Mouse (Mus musculus) T-helper 1 cell (primary cell): ENCODE data around the gene C7.
"Not testable (repeated sequence)": the region's sequence is repeated elsewhere in the genome, so short reads cannot be mapped to it uniquely, and the experiment has no call there.

Source experiments
- in situ Hi-C: fragments of 300-600 bp; cut with MboI, MseI; formaldehyde crosslinking; loops from one replicate; pipeline ENCODE4 v1.15.1; 2025; ENCODE audit warnings: high pct_unique_total_duplicates

C7 gene

DNA sequence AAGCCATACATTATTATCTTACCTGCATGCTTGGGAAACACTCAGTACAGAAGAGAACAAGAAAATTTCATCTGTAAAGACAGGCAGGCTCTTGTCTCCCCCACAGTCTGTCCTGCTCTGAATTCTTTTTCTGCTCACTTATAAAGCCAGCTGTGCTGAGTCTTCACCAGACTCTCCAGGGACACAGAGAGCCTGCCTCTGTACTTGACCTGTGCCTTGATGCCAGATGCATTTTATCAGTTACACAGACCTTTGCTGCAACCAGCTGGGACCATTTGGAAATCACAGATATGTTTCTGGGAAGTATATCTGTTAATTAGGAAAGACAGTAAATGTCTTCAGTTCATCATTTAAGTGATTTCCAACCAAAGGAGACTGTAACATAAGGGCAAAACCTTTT is at the start of gene C7:
TSS of gene C7 (minus strand) at position 106 of the 400 bp plus-strand sequence.
- in situ Hi-C loops, result no loop called here

- in situ Hi-C loops, result loop anchor here (5.0 to 25.0 kb wide), 2 partner anchors 290 to 1075 kb away; partner anchors contain the start of gene Oxct1
Measured at GRCm38 (mm10) chr15:5112651-5113050, 49.1 kb upstream of the C7 start.

- in situ Hi-C loops, result loop anchor here (25.0 kb wide), 1 partner anchor 1071 kb away; the partner anchor contains the start of gene Oxct1
Measured at GRCm38 (mm10) chr15:5108655-5109040, 45.1 kb upstream of the C7 start.

DNA sequence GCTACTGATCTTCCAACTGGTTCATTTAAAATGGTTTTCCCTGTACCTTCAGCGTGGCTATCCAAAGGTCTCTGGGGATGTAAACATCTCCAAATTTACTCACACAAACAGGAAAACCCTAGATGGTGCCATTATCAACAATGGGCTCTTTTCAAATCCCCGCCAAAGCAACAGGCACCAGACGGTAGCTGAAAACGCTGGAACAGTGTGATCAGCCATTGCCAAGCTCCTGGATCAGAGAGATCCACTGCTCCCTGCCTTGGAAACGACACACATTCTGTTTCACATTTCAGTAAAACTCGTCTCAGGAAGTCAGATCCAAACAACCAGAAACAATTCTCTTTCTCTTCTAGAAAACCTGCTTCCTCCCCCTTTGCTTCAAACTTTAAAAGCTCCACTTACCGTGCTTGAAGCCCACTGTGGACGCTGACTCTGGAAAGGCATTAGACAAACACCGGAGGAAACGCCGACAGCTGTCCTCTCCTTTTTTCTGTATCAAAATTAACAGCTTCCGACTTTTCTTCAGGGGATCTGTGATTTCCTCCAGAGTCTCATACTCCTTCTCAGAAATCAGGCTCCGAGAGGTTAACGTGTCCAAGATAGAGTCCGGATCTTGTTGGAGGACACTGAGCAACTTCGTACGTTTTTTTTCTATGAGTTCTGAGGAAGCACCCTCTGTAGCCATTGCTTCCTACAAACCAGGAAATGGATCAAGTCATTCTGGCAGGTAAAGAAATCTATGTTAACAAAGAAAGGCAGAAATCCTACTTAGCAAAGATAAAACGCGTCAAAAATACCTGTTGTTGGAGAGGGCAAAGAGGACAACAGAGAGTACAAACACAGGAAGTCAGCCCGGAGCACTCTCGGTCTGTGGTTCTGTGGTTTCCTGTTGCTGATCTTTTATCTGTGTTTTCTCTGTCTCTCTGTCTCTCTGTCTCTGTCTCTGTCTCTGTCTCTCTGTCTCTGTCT is 44.4 kb upstream of the C7 start, which contains the start of gene Card6:
TSS of gene Card6 (minus strand) at position 854 of the 969 bp plus-strand sequence.
- in situ Hi-C loops, result loop anchor here (25.0 kb wide), 1 partner anchor 1071 kb away; the partner anchor contains the start of gene Oxct1

- in situ Hi-C loops, result loop anchor here (25.0 kb wide), 1 partner anchor 1069 kb away; the partner anchor contains the start of gene Oxct1
Measured at GRCm38 (mm10) chr15:5106293-5106692, 42.8 kb upstream of the C7 start.

DNA sequence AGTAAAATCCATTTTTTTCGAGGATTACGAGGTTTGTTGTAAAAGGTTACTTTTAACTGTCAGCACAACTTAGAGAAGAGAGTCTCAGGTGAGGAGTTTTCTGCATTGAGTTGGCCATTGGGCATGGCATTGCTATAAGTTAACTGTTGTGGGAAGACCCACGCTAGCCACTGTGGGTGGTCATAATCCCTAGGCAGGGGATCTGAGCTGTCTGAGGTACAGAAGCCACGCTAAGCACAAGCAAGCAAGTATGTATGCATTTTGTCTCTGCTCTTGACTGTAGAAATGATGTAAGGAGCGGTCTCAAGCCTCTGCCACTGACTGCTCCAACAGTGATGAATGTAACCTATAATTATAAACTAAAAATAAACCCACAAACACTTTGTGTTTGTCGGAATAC is 42.4 kb upstream of the C7 start:
- in situ Hi-C loops, result loop anchor here (25.0 kb wide), 1 partner anchor 1069 kb away; the partner anchor contains the start of gene Oxct1

DNA sequence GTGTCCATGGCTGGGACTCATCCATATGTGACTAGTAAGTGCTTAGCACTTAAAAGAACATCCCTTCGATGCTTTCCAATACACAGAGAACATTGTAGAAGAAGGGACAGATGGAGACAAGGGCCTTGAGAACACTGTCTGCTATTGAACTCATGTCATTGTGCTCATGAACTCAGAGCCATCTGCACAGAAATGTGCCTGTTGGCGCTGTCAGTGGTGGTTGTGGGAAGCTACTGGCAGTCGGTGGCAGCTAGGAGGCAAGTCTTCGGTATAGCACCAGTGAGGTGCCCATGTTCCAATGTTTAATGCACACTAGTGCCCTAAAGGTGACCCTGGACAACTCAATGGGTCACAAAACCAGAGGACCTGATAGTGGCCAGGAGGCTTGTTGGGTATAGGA is 38.8 kb upstream of the C7 start:
- in situ Hi-C loops, result loop anchor here (25.0 kb wide), 1 partner anchor 1065 kb away; the partner anchor contains the start of gene Oxct1

GRCm38 (mm10) chr15:5097376-5097775 is 33.8 kb upstream of the C7 start:
- in situ Hi-C loops, result no loop called here

DNA sequence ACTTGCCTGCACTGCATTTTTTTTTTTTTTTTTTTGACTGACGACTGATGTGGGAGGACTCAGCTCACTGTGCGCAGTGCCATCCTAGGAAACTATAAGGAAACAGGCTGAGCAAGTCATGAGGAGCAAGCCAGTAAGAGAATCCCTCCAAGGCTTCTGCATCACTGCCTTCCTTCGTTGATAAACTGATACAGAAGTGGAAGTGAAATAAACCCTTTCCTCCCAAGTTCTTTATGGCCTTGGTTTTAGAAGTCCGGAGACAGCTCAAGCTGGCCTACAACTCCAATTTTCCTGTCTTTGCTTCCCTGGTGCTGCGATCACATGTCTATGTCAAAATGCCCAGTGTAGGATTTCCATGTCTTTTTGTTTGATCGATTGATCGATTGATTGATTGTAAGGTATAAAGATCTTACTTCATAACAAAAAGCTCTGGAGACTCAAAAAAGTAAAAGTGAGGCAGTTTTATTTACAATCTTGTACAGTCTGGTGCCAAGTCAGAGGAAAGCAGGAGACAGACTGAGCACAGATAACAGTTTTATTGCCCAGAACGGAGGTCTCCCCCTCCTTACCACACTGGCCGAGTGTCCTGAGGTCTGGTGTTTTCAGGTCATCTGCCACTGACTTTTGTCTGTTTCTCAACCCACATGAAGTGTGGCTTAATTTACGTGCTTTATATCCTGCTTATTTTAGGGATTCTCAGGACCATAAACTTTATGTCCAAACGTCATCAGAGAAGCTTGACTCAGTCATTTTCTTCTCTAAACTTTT is 32.2 kb upstream of the C7 start:
- in situ Hi-C loops, result no loop called here

DNA sequence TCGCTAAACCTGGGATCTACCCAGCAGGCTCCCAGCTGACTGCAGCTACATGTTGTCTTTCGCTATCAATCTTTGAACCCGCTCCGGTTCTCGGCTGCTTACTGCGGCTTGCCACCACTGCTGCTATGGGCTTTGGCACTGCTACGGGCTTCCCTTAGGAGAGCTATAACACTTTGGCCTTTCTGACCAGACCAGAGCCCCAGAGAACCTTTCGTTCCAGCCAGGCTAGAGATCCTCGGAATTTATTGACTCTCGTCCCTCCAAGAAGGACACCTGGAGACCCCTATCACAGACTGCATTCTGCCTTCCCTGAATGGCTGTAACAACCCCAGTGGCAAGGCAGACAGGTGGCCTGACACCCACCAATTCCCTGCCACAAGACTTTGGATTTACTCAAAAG is 26.6 kb upstream of the C7 start:
- in situ Hi-C loops, result no loop called here

GRCm38 (mm10) chr15:5088850-5089608 is 25.5 kb upstream of the C7 start:
- in situ Hi-C loops, result loop anchor here (10.0 kb wide), 1 partner anchor 1116 kb away; no protein-coding TSS in a partner anchor

DNA sequence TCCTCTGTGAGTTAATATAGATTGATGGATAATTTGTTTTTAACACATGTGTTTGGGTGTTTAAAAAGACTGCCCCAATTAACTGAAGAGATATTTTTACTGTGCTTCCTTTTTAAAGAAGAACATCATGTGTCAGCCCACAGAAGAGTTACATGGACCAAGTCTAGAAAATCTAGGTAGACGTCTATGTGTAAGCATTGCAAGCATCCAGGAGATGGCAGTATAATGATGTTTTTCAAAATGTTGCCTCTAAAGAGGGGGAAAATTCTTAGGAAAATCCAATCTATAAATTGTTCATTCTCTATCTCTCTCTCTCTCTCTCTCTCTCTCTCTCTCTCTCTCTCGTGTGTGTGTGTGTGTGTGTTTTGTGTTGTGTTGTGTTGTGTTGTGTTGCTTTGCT is 22.6 kb upstream of the C7 start:
- in situ Hi-C loops, result loop anchor here (10.0 kb wide), 1 partner anchor 1119 kb away; no protein-coding TSS in a partner anchor

GRCm38 (mm10) chr15:5081235-5081634 is 17.7 kb upstream of the C7 start:
- in situ Hi-C loops, result loop anchor here (10.0 kb wide), 1 partner anchor 1124 kb away; no protein-coding TSS in a partner anchor

DNA sequence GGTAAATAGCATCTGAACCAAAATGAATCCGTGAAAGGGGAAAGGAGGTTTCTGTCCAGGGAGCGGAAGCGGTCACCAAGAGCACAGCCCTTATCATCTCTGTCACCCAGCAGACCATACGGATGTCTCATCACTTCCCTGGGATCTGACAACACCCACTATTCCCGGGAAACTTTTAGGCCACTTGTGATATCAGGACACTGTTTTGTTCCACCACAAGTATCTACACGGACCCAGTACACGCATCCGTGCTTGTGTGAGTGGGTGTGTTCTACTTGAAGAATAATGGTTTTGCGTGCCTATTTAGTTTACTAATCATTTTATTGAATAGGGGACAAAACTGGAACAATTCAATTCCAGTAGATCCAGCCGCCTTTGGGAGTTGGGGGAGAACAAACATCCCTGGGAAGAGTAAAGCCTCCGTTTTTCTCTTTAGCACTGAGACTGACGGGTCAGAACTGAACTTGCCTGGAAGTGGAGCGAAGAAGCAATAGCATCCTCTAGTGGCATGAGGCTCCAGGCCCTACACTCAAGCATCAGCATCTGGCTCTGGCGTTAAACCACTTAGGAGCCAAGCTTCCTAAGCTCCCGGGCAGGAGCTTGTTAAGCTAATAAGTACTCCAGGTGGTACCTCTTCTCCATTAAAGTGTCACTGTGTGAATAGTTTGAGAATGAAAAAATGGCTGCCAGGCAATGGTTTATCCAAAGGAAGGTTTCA is 5.4 kb upstream of the C7 start:
- in situ Hi-C loops, result no loop called here

DNA sequence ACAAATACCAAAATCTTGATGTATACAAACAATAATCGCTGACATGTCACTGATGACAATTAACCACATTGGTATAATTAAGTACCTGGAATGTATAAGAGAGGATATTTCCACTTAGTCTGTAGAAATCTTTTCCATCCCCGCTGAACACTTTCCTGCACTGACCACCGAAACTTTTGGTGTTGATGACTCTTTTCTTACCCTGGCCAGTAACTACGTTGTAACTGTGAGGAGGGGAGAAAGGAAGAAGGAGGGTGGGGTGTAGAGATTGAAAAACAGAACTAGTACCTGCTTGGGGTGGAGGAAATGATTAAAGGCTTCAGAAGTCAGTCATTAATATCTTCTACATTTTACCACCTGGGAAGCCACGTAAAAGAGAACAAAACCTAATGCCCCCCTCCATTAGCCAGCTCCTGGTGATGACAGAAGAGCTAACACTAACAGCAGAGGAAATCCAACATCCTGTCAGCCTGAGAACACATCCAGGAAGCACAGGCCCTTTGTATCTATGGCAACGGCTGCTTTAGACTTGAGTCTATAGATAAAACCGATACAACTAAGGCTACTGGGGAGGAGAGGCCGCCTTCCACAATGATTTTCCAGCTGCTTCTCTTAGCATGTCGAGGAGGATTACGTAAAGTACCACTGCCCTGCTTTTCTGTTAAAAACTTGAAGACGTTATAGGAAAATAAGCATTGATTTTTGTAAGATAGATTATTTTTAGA is 17.8 kb downstream of the C7 start:
- in situ Hi-C loops, result no loop called here

DNA sequence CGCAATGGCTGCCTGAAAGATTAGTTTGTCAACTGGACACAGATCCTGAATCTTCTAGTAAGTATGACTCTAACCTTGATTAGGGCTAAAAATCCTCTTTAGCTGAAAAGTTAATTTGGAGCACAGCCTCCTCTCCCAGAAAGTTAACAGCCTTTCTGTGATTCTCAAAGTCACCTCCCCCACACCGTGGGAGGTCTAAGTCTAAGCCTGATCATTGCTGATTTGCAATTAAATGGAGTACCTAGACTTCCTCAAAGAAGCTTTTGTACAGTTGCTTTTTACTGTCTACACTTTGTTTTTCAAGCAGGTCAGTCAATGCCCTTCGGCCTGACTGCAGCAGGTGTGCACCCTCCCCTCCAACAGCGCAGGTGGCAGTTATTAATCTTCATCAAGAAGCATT is 34.3 kb downstream of the C7 start:
- in situ Hi-C loops, result no loop called here

- in situ Hi-C loops, result not testable (repeated sequence)
Measured at GRCm38 (mm10) chr15:5023479-5024265, 39.9 kb downstream of the C7 start.

DNA sequence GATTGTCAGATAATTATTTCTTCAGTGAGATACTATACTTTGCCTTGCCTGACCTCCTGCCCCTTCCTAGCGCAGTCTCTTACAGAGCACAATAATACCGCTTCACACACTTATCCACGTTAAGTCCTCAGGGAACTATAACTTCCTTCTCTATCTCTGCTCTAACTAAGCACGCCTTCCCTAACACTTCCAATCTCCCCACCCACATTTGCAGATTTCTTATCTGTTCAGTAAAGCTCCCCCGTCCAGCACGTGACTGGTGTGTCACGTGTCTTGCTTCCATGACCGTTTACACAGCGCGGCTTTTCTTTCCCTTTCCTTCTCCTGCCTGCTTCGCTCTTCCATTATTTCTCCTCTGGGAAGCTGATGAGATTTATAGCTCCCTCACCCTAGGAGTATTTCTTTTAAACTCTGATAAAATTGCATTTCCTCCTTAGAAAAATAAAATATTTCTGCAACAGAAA is 53.9 kb downstream of the C7 start:
- in situ Hi-C loops, result no loop called here
